Mouse (Mus musculus) brown adipose tissue, adult 24 weeks (tissue): ENCODE measurements at regions not wholly inside any gene's neighbourhood (a gene's known extent, or its start where the extent isn't known, plus 50 kb on each side); places are given as distances from the start of the nearest gene placed in this dataset.

ENCODE experiments used
- H3K27ac ChIP-seq: fragments of 200-500 bp; replicated peaks from 2 replicates; pipeline ENCODE4 v1.5.1; 2012; ENCODE audit warnings: low read depth, mild to moderate bottlenecking, low read length
- H3K4me1 ChIP-seq: fragments of 200-500 bp; 2 replicates; pipeline ENCODE4 v1.6.1; 2012; ENCODE audit warnings: low read length, mixed read lengths; ENCODE audit not compliant: control insufficient read depth, insufficient read depth, insufficient read length
- H3K4me3 ChIP-seq: fragments of 200-500 bp; 2 replicates; pipeline ENCODE4 v1.5.1; 2012; ENCODE audit warnings: low read depth, mild to moderate bottlenecking, low read length, moderate library complexity; ENCODE audit not compliant: insufficient read depth

DNA sequence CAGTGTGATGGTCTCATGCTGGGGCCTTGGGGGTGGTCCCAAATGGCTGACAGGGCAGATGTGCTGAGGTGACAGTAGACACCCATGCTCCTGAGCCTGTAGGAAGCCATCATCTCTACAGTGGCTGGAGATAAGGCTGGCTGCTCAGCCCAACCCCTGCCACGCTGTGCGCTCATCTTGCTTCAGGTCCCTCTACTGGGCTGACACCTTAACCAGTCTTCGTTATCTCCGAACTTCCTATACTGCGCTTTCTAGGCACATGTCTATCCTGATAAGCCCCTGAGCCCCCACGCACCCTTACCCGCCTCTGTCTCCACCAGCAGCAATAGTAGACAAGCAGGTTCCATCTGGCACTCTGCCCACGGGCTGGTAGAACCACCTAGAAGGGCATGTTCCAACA is 117.3 kb upstream of the Slc22a12 start:
- no peaks in the 10 kb centered on the region for H3K4me1 ChIP-seq
- no peak overlapping the region for H3K27ac ChIP-seq
- no peak overlapping the region for H3K4me3 ChIP-seq

DNA sequence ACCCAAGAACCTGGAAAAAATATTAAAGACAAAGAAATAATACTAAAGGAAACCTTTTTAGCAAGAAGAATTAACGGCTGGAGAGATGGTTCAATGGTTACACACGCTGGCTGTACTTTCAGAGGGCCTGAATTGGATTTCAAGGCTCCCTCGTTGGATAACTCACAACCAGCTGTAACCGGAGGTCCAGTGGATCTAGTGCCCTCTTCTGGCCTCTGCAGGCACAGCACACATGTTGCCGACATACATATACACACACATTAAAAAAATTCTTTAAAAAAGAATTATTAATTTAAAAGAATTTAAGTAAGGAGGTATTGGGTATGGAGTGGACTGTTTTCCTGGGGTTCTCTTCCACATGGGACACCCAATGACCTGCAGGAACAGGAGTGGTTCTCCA is 111.7 kb upstream of the Slc22a12 start:
- Histone ChIP-seq H3K4me3 (no peak overlapping the region), H3K27ac (no peak overlapping the region), H3K4me1 (no peaks in the 10 kb centered on the region)

DNA sequence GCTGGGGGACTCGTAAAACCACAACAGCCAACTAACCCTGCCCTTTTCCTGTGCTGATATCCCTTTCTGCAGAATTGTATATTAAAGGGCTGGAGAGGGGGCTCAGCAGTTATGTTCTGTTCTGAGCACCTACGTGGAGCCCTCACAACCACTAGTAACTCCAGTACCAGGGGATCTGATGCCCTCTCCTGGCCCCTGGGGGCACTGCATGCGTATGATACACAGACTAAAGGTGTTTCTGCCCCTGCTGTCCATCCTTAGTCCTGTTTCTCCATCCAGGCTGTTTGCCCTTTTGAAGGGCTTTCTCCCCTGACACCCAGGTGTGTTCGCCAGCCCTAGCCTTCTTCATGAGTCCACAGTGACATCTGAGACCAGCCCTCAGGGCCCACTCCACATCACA is 109.9 kb upstream of the Slc22a12 start:
- Histone ChIP-seq H3K27ac (no peak overlapping the region), H3K4me3 (no peak overlapping the region), H3K4me1 (no peaks in the 10 kb centered on the region)

DNA sequence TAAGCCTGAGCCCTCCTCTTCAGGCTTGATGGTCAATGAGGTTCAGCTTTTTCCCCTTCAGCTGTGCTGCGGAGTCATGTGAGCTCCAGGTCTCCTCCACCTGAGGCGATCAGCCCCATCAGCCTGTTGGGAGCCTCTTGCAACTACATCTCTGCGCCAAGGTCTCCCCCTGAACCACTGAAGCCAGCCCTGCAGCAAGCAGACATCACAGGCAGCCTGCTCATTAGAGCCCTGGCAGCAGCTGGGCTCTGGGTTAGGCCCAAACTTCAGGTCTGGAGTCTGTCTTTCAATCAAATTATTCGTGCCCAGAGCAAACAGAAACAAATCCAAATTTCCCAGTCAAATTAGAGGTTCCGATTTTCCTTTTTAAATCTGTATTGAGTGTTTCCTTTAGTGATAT is 108.4 kb upstream of the Slc22a12 start:
- no peak overlapping the region for H3K4me3 ChIP-seq
- H3K27ac ChIP-seq: no peak overlapping the region
- H3K4me1 ChIP-seq: no peaks in the 10 kb centered on the region

DNA sequence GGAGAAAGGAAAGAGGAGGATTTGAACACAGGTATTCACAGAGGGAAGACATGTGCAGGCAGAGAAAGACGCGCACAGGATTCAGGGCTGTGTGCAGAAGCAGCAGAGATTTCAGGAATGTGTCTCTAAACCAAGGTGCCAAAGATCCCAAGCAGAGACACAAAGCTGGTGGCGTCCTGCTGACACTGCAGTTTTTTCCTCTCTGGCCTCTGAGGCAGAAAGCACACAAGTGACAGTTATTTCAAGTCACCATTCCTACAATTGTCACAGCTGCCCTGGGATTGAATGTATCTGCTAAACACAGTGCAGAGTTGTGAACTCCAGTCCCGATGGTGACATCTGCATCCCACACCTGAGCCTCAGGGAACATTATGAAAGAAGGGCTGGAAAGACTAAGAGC is 107.1 kb upstream of the Slc22a12 start:
- Histone ChIP-seq H3K4me1 (no peaks in the 10 kb centered on the region), H3K4me3 (no peak overlapping the region), H3K27ac (no peak overlapping the region)

DNA sequence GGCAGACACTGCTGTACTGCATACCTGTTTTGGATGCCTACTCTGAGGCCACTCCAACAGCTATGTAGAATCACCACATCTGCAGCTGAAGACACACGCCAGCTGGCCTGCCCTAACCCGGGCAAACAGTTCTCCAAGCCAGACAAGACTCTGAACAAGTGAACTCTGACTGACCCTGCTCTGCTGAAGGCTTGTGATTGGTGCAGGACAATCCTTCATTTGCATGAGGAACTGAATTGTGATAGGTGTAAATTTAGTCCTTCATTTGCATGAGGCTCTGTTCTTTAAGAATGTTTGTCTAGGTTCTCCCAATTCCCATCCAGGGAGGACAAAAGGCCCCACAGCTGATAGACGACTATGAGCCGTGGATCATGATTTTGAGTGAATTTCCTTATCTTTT is 104.9 kb upstream of the Slc22a12 start:
- H3K27ac ChIP-seq: no peak overlapping the region
- H3K4me3 ChIP-seq: no peak overlapping the region
- no peaks in the 10 kb centered on the region for H3K4me1 ChIP-seq

DNA sequence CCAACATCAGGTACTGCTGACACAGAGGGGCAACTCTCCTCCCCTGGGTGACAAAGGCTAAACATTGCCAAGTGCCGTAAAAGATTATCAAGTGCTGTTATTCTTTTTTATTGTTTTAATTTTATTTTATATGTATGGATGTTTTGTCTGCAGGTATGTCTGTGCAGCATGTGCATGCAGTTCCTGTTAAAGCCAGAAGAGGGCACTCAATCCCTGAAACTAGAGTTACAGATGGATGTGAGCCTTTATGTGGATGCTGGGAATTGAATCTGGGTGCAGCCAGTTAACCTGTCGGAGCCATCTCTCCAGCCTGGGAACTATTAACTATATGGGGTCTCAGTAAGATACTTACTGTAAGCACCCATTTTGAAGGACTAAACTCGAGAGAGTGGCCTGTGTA is 104.4 kb upstream of the Slc22a12 start:
- no peak overlapping the region for H3K4me3 ChIP-seq
- H3K27ac ChIP-seq: no peak overlapping the region

DNA sequence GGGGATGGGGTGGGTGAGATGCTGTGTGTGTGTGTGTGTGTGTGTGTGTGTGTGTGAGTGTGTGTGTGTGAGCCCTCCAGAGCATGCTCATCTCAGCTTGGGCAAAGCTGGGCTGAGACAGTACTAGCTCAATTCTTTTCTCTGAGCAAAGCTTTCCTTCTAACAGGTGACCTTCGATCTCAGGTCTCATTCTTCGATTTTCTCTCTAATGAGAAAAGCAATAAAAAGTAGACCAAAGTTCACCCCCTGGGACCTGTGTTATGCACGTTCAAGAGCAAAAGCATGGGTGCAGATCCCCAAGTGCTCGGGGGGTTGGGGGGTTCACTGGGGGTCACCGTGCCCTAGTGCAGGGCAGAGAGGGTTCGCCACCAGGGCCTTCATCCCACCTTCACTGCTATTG is 103.1 kb upstream of the Slc22a12 start:
- Histone ChIP-seq H3K4me1 (no peaks in the 10 kb centered on the region), H3K4me3 (no peak overlapping the region), H3K27ac (no peak overlapping the region)

More for the DNA sequence above, 104.4 kb upstream of the Slc22a12 start:
- no peaks in the 10 kb centered on the region for H3K4me1 ChIP-seq

DNA sequence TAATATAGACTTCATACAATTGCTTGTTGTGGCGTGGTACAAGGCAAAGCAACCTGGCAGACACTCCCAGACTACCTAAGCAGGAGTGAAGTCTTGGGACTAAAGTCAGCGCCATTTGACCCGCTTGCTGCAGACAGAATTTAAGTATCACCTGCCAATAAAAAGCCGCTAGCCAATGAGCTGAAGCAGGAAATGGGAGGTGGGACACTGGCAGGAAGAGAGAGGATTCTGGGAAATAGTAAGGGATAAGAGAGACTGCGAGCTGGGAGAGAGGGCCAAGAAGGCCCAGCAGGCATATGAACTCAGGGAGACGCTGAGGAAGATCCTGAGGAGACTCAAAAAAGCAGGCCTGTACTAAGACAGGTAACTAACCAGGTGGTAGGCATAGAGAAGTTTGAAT is 102.0 kb upstream of the Slc22a12 start:
- Histone ChIP-seq H3K27ac (no peak overlapping the region), H3K4me1 (no peaks in the 10 kb centered on the region), H3K4me3 (no peak overlapping the region)

DNA sequence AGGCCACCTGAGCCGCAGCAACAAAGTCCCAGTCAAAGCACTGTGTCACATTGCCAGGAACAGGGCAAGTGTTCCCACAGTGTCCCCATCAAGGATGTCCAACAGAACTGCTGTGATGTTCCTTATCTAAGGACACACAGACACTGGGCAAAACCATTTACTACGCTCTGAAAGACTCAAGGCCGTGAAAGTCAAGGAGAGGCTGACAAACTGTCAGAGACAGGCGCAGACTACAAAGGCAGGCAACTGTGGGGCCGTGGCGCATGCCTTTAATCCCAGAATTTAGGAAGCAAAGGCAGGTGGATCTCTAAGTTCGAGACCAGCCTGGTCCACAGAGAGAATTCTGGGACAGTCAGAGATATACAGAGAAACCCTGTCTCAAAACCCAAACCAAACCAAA is 96.8 kb upstream of the Slc22a12 start:
- no peaks in the 10 kb centered on the region for H3K4me1 ChIP-seq
- H3K4me3 ChIP-seq: no peak overlapping the region
- H3K27ac ChIP-seq: no peak overlapping the region

DNA sequence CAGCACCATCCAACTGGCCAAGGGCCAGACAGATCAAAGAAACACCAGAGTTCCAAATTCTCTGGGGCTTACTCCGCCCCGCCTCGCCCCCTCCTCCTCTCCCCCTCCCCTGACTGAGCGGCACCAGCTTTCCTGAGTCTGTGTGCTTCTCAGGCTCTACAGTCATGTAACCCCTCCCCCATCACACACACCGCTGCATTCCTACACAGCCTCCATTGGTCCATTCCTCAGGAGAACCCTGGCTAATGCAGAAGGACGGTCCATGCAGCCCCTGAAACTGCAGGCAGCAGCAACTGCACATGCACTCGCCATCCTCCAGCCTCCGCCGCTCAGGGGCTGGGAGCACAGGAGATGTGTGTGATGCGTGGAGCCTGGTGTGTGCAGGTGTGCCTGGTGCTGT is 90.6 kb upstream of the Slc22a12 start:
- H3K4me1 ChIP-seq: no peaks in the 10 kb centered on the region
- no peak overlapping the region for H3K27ac ChIP-seq
- no peak overlapping the region for H3K4me3 ChIP-seq

DNA sequence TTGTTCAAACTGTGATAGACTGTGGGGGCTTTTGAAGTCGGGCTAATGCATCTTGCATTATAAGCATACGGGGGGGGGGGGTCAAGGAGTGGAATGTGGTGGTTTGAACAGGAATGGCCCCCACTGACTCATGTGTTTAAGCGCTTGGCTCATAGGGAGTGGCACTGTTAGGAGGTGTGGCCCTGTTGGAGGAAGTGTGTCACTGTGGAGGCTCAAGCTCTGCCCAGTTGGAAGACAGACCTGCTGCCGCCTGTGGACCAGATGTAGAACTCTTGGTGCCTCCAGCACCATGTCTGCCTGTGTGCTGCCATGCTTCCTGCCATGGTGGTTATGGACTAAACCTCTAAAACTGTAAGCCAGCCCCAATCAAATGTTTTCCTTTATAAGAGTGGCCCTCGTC is 89.0 kb upstream of the Slc22a12 start:
- Histone ChIP-seq H3K4me1 (no peaks in the 10 kb centered on the region), H3K4me3 (no peak overlapping the region), H3K27ac (no peak overlapping the region)

DNA sequence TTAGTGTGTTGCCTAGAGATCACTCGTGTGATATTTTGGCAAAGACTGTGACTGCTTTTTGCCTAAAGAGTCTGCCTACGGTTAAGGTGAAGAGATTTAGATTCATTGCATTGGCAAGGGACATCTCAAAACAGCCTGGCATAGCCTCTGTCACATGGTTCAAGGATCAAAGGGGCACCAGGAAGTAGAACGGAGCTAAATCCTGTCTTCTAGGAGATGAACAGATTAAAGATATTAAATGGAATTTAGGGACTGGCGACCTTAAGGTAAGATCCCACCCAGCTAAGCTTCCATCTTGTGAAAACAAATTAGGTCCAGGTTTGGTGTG is 87.7 kb upstream of the Slc22a12 start:
- no peak overlapping the region for H3K4me3 ChIP-seq
- H3K4me1 ChIP-seq: no peaks in the 10 kb centered on the region
- H3K27ac ChIP-seq: no peak overlapping the region

DNA sequence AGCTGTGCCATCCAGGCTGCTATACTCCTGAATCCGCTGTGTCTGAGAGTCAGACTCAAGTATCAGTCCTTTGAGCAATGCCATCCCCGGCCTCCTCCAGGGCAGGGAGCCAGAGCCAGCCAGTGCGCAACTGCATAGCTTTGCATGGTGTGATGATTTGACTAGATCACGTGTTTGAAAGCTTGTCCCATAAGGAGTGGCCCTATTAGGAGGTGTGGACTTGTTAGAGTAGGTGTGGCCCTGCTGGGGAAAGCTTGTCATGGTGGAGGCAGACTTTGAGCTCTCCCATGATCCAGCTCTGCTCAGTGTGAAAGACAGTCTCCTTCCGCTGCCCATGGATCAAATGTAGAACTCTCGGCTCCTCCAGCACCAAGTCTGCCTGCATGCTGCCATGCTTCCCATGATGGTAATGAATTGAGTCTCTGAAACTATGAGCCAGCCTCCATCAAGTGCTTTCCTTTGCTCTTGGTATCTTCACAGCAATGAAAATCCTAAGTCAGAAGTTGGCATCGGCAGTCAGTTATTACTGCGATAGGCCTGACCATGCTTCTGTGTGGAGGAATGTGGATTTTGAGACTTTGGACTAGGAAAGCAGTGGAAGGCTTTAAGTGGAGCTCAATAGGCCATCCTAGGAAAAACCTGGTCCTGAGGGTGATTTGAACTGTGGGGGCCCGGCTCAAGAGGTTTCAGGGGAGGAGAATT is 87.2 kb upstream of the Slc22a12 start:
- H3K4me3 ChIP-seq: no peak overlapping the region
- no peaks in the 10 kb centered on the region for H3K4me1 ChIP-seq
- H3K27ac ChIP-seq: no peak overlapping the region

DNA sequence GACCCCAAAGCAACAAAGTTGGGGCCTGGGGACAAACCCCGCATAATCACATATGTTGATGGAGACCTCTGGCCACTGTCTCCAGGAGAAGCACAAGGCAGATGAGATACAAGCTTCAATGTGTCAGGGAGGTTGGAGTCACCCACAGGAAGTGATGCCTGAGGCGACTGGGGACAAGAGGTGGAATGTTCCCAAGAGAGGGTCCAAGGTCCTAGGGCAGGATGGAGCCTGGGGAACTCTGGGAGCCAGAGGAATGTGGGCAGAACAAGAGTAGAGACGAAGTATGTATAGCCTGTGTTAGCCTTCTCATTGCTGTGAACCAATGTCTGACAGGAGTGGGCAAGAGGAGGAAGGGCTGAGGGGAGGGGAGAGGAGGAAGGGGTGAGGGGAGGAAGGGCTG is 82.7 kb upstream of the Slc22a12 start:
- Histone ChIP-seq H3K4me1 (no peaks in the 10 kb centered on the region), H3K4me3 (no peak overlapping the region), H3K27ac (no peak overlapping the region)

DNA sequence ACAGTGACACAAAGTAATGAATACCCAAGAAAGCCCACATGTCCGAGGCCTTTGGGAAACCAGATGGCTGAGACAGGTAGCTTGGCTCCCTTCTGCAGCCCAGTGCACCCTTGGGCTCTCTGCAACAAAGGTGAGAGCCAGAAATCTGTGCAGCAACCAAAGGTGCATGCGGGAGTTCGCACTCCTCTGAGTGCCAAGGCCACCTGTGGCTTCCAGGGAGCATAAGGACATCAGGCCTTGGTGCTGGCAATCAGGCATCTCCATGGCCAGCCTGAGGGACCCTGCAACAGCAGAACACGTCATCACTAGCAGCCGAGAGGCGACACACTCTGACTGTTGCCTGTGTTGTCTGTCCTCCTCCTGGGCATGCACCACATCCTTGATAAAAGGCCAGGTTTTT is 78.2 kb upstream of the Slc22a12 start:
- H3K4me3 ChIP-seq: no peak overlapping the region
- H3K4me1 ChIP-seq: peaks cover 3% of the 10 kb centered on the region
- no peak overlapping the region for H3K27ac ChIP-seq

DNA sequence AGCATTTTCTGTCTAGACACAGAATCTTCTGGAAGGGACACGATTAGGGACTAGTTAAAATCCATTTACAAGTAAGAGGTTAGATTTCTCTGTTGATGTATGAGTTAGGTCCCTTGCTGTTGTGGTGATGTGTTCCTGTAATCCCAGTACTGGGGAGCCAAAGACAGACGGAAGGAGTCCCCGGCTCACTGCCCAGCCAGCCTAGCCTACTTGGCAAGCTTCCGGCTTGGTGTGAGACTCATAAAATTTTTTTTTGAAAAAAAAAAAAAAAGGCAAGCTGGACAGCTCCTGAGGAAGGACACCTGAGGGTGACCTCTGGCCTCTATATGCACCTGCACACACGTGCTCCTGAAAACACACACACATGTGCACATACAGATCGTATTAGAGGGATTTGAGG is 76.7 kb upstream of the Slc22a12 start:
- Histone ChIP-seq H3K4me1 (peaks cover 3% of the 10 kb centered on the region), H3K27ac (no peak overlapping the region), H3K4me3 (no peak overlapping the region)
